Mouse (Mus musculus): ENCODE measurements at regions not wholly inside any gene's neighbourhood (a gene's known extent, or its start where the extent isn't known, plus 50 kb on each side); places are given as distances from the start of the nearest gene placed in this dataset.

DNA sequence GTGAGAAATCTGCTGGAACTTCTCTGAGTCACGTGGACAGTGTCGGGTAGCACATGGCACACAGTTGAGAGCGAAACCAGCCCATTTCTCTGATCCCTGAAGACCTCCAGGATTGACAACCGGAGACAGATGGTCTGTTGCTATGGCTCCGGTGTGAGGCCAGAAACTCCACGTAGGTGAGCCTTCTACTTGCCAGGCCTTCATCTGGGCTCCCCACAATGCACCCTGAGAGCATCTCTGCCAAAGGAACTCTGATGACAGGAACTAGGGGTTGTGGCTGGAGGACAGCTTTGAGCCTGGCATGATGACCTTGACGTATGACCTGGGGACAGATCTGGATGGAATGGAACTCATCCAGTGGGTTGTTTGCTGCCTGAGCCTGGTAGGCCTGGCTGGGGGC, 467.9 kb downstream of the Rnf144a start:
- Histone ChIP-seq H3K27ac (ENCODE audit: low read length) (no peak overlapping the region), H3K9ac (replicated peaks; ENCODE audit: low read depth) (no peak overlapping the region), H3K4me3 (ENCODE audit: low read depth, low read length) (no peak overlapping the region), H3K9me3 (ENCODE audit: low read length) (no peaks in the 10 kb centered on the region), H3K4me2 (replicated peaks; ENCODE audit: low read depth, low read length) (no peak overlapping the region), H3K4me1 (ENCODE audit: insufficient read depth, low read depth, low read length) (no peaks in the 10 kb centered on the region), H3K36me3 (ENCODE audit: insufficient read depth, low read length) (no peaks in the 10 kb centered on the region), H3K27me3 (replicated peaks; ENCODE audit: insufficient read depth, low read length) (no peaks in the 10 kb centered on the region)
- WGBS = 79% methylated on average over 7 of the region's 7 CpGs
- DNase-seq (ENCODE audit: low spot score) (no peak), ATAC-seq (no peak)
- TF ChIP-seq CTCF (IDR thresholded peaks at IDR 0.05) (no peak), EP300 (IDR thresholded peaks at IDR 0.05) (no peak)

DNA sequence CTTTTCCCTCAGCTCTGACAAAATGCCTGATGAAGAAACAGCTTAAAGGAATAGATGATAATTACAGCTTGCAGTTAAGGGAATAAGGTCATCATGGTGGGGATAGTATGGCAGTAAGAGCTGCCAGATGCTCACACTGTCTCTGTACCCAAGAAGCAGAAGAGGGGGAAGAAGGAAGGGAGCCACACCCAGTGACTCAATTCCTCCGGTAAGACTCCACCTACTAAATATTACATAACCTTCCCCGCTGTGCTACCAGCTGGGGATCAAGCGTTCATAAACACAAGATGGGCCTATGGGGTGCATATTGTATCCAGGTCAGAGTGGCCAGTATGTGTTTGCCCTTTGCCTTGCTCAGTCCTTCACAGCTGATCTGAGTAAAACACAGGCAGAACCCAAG, 468.9 kb downstream of the Rnf144a start:
- DNase-seq (ENCODE audit: low spot score) (no peak), ATAC-seq (no peak)
- Histone ChIP-seq H3K36me3 (ENCODE audit: insufficient read depth, low read length) (no peaks in the 10 kb centered on the region), H3K4me1 (ENCODE audit: insufficient read depth, low read depth, low read length) (no peaks in the 10 kb centered on the region), H3K27me3 (replicated peaks; ENCODE audit: insufficient read depth, low read length) (no peaks in the 10 kb centered on the region), H3K9me3 (ENCODE audit: low read length) (no peaks in the 10 kb centered on the region), H3K4me2 (replicated peaks; ENCODE audit: low read depth, low read length) (no peak overlapping the region), H3K27ac (ENCODE audit: low read length) (no peak overlapping the region), H3K4me3 (ENCODE audit: low read depth, low read length) (no peak overlapping the region), H3K9ac (replicated peaks; ENCODE audit: low read depth) (no peak overlapping the region)
- WGBS = 70% methylated on average over 3 of the region's 3 CpGs
- TF ChIP-seq EP300 (IDR thresholded peaks at IDR 0.05) (no peak), CTCF (IDR thresholded peaks at IDR 0.05) (no peak)

DNA sequence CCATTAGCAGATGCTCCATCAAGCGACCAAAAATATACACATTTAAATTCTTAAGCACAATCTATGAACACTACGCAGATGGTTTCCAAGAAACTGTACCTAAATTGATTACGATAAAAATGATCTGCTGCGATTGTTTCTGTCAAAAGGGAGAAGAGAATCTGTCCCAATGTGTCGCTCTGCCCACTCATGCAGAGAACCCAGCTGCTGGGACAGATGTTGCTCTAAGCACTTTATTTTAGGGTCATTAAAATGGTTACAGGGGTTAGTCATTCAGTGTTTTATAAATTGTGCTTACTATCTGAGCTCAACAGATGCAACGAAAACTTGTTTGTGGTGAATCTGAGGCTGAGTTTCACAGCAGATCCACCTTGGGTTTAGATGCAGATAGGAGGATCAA, 476.2 kb downstream of the Rnf144a start:
- Histone ChIP-seq H3K4me3 (ENCODE audit: low read depth, low read length) (no peak overlapping the region), H3K9ac (replicated peaks; ENCODE audit: low read depth) (no peak overlapping the region), H3K27ac (ENCODE audit: low read length) (no peak overlapping the region), H3K36me3 (ENCODE audit: insufficient read depth, low read length) (no peaks in the 10 kb centered on the region), H3K4me2 (replicated peaks; ENCODE audit: low read depth, low read length) (no peak overlapping the region), H3K4me1 (ENCODE audit: insufficient read depth, low read depth, low read length) (no peaks in the 10 kb centered on the region), H3K9me3 (ENCODE audit: low read length) (no peaks in the 10 kb centered on the region), H3K27me3 (replicated peaks; ENCODE audit: insufficient read depth, low read length) (no peaks in the 10 kb centered on the region)
- TF ChIP-seq EP300 (IDR thresholded peaks at IDR 0.05) (no peak), CTCF (IDR thresholded peaks at IDR 0.05) (no peak)
- ATAC-seq (no peak), DNase-seq (ENCODE audit: low spot score) (no peak)
- WGBS = 61% methylated on average over 6 of the region's 6 CpGs

DNA sequence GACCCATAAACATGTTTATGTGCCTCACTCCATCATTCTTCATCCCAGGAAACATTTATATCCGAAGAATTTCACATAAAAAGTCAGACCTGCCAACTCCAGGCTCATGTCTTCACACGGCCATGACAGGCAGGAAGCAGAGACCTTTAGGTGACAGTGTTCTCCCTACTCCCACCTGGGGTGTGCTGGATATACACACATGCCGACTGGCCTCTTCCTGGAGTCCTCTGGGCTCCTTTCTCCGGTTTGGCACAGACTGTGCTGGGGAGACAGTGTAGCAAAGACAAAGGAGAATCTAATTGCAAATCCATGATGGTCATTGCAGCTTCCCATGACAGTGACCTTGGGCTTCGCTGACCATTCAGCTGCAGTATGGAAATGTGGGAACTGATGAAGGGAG, 480.1 kb downstream of the Rnf144a start:
- TF ChIP-seq CTCF (IDR thresholded peaks at IDR 0.05) (no peak), EP300 (IDR thresholded peaks at IDR 0.05) (no peak)
- H3K9me3 ChIP-seq (ENCODE audit: low read length) = no peaks in the 10 kb centered on the region
- no peaks in the 10 kb centered on the region for H3K4me1 ChIP-seq (ENCODE audit: insufficient read depth, low read depth, low read length)
- H3K4me2 ChIP-seq (replicated peaks; ENCODE audit: low read depth, low read length) = no peak overlapping the region
- H3K27me3 ChIP-seq (replicated peaks; ENCODE audit: insufficient read depth, low read length) = no peaks in the 10 kb centered on the region
- WGBS = 60% methylated on average over 5 of the region's 5 CpGs
- ATAC-seq = no peak
- H3K36me3 ChIP-seq (ENCODE audit: insufficient read depth, low read length) = no peaks in the 10 kb centered on the region
- no peak overlapping the region for H3K9ac ChIP-seq (replicated peaks; ENCODE audit: low read depth)
- no peak overlapping the region for H3K4me3 ChIP-seq (ENCODE audit: low read depth, low read length)
- no peak overlapping the region for H3K27ac ChIP-seq (ENCODE audit: low read length)
- no peak for DNase-seq (ENCODE audit: low spot score)

DNA sequence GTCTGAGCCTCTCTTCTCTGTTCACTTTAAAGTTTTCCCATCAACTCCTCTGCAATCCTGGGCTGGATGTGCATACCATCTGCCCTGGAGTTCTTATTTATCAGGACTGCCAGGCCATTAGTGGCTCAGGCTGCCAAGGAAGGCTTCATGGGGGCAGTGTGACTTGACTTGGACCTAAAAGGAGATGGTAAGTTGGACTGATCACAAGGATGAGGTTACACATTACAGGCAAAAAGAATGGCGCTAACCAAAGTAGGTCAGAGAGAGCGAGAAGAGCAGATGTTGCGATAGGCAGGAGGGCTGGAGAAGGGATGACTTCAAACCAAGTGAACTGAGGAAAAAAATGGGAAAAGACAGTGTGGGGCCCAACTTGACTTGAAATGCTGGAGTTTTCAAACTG, 480.5 kb downstream of the Rnf144a start:
- no peaks in the 10 kb centered on the region for H3K36me3 ChIP-seq (ENCODE audit: insufficient read depth, low read length)
- no peak overlapping the region for H3K9ac ChIP-seq (replicated peaks; ENCODE audit: low read depth)
- TF ChIP-seq EP300 (IDR thresholded peaks at IDR 0.05) (no peak), CTCF (IDR thresholded peaks at IDR 0.05) (no peak)
- no peak for DNase-seq (ENCODE audit: low spot score)
- no peak overlapping the region for H3K4me2 ChIP-seq (replicated peaks; ENCODE audit: low read depth, low read length)
- H3K27me3 ChIP-seq (replicated peaks; ENCODE audit: insufficient read depth, low read length) = no peaks in the 10 kb centered on the region
- H3K9me3 ChIP-seq (ENCODE audit: low read length) = no peaks in the 10 kb centered on the region
- no peak for ATAC-seq
- no peak overlapping the region for H3K27ac ChIP-seq (ENCODE audit: low read length)
- WGBS = 96% methylated on average over 3 of the region's 3 CpGs
- H3K4me3 ChIP-seq (ENCODE audit: low read depth, low read length) = no peak overlapping the region
- H3K4me1 ChIP-seq (ENCODE audit: insufficient read depth, low read depth, low read length) = no peaks in the 10 kb centered on the region

DNA sequence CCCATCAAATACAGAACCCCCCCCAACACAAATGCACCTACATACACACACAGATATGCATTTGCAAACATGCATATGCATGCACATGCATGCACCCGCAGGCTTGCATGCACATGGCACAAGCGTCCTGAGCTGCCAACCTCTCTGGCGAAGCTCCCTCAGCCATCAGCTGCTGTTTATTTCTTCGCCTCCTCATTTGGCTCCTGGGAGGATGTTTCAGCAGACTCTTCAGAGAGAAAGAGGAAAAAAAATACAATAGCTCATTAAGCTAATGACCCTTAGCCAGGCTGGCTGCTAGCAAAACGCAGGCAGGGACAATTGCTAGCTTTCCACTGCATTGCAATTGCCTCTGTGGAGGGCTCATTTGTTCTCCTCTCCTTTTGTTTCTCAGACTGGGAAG, 488.7 kb downstream of the Rnf144a start:
- TF ChIP-seq CTCF (IDR thresholded peaks at IDR 0.05) (no peak), EP300 (IDR thresholded peaks at IDR 0.05) (no peak)
- Histone ChIP-seq H3K36me3 (ENCODE audit: insufficient read depth, low read length) (no peaks in the 10 kb centered on the region), H3K9me3 (ENCODE audit: low read length) (no peaks in the 10 kb centered on the region), H3K9ac (replicated peaks; ENCODE audit: low read depth) (no peak overlapping the region), H3K4me1 (ENCODE audit: insufficient read depth, low read depth, low read length) (no peaks in the 10 kb centered on the region), H3K4me2 (replicated peaks; ENCODE audit: low read depth, low read length) (no peak overlapping the region), H3K27me3 (replicated peaks; ENCODE audit: insufficient read depth, low read length) (no peaks in the 10 kb centered on the region), H3K27ac (ENCODE audit: low read length) (no peak overlapping the region), H3K4me3 (ENCODE audit: low read depth, low read length) (no peak overlapping the region)
- DNase-seq (ENCODE audit: low spot score) = peak; percentile 31
- no peak for ATAC-seq
- WGBS = 55% methylated on average over 5 of the region's 5 CpGs

DNA sequence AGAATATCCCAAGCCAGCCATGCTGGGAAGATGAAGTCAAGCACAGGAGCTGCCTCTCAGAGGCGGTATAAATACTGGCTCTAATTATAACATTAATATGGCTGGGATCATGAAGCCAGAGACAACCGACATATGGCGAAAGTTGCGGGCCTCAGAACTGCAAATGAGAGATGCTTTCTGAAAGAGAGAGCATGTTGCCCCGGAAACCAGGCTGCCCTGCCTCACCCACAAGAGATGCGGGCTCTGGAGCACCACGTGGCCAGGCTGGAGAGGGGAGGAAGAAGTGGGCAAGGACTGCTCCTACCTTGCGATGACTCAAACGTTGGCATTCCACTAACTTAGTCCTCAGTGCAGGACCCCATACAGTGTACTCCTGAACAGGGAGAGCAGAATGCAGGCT, 490.5 kb downstream of the Rnf144a start:
- Histone ChIP-seq H3K9me3 (ENCODE audit: low read length) (no peaks in the 10 kb centered on the region), H3K4me2 (replicated peaks; ENCODE audit: low read depth, low read length) (no peak overlapping the region), H3K4me1 (ENCODE audit: insufficient read depth, low read depth, low read length) (no peaks in the 10 kb centered on the region), H3K27me3 (replicated peaks; ENCODE audit: insufficient read depth, low read length) (no peaks in the 10 kb centered on the region), H3K9ac (replicated peaks; ENCODE audit: low read depth) (no peak overlapping the region), H3K27ac (ENCODE audit: low read length) (no peak overlapping the region), H3K4me3 (ENCODE audit: low read depth, low read length) (no peak overlapping the region), H3K36me3 (ENCODE audit: insufficient read depth, low read length) (no peaks in the 10 kb centered on the region)
- TF ChIP-seq CTCF (IDR thresholded peaks at IDR 0.05) (no peak), EP300 (IDR thresholded peaks at IDR 0.05) (no peak)
- no peak for DNase-seq (ENCODE audit: low spot score)
- no peak for ATAC-seq
- WGBS = 71% methylated on average over 9 of the region's 9 CpGs

Data from lung, postnatal 0 days (tissue).